Mouse (Mus musculus): ENCODE measurements around the gene Gm21992. TPM values are rescaled to one million over a fixed set of nuclear protein-coding genes. Genes with fewer than 3 reads are reported as not detected.

Gene Gm21992
- polyA plus RNA-seq (2016; fragmentation: Nextera tagmentation; extraction: Ambion mirVana), result 32.7 and 33.8 TPM in 2 replicates

GRCm38 (mm10) chr19:4811063-4811908 is at the start of gene Gm21992, which contains the start of gene Rbm14:
Gene Gm21992, minus strand, starts transcription at chr19:4811612.
Gene Rbm14, minus strand, starts transcription at chr19:4811634.
- Histone ChIP-seq H3K27me3 (ENCODE audit: low read depth, poor library complexity, severe bottlenecking) (no peaks in the 10 kb centered on the region), H3K4me1 (peaks cover 20% of the 10 kb centered on the region), H3K4me3 (peak within 1 kb of the TSS; percentile 91), H3K27ac (peak within 1 kb of the TSS; percentile 92), H3K36me3 (peaks cover 8% of the 10 kb centered on the region), H3K9me3 (replicated peaks) (no peaks in the 10 kb centered on the region; the same call in 1 of the 2 replicates)
- WGBS, result under 1% methylated on average over 83 of the region's 83 CpGs
- peak; percentile 97 for DNase-seq (ENCODE audit: low spot score)

- Histone ChIP-seq H3K4me3 (no peak overlapping the region), H3K36me3 (no peaks in the 10 kb centered on the region), H3K27me3 (ENCODE audit: low read depth, poor library complexity, severe bottlenecking) (peaks cover 15% of the 10 kb centered on the region; the same call in 1 of the 2 replicates), H3K27ac (no peak overlapping the region), H3K9me3 (replicated peaks) (no peaks in the 10 kb centered on the region), H3K4me1 (peaks cover 17% of the 10 kb centered on the region)
- 82% methylated on average over 6 of the region's 6 CpGs for WGBS
- DNase-seq (ENCODE audit: low spot score), result no peak
Measured at GRCm38 (mm10) chr19:4859081-4859480, 47.7 kb upstream of the Gm21992 start.

- Histone ChIP-seq H3K27ac (no peak overlapping the region), H3K27me3 (ENCODE audit: low read depth, poor library complexity, severe bottlenecking) (peaks cover 13% of the 10 kb centered on the region; the same call in 1 of the 2 replicates), H3K9me3 (replicated peaks) (no peaks in the 10 kb centered on the region), H3K36me3 (no peaks in the 10 kb centered on the region), H3K4me3 (peak overlapping the region; percentile 65), H3K4me1 (peaks cover 17% of the 10 kb centered on the region)
- no peak for DNase-seq (ENCODE audit: low spot score)
- 79% methylated on average over 4 of the region's 4 CpGs for WGBS
Measured at GRCm38 (mm10) chr19:4855951-4856350, 44.5 kb upstream of the Gm21992 start.

- Histone ChIP-seq H3K27me3 (ENCODE audit: low read depth, poor library complexity, severe bottlenecking) (peaks cover 13% of the 10 kb centered on the region; the same call in 1 of the 2 replicates), H3K4me1 (peaks cover 17% of the 10 kb centered on the region), H3K4me3 (peak overlapping the region; percentile 65), H3K9me3 (replicated peaks) (no peaks in the 10 kb centered on the region), H3K27ac (peak overlapping the region; percentile 66), H3K36me3 (no peaks in the 10 kb centered on the region)
- no peak for DNase-seq (ENCODE audit: low spot score)
- 3% methylated on average over 14 of the region's 14 CpGs for WGBS
Measured at GRCm38 (mm10) chr19:4855470-4855820, 44.0 kb upstream of the Gm21992 start.

- peaks cover 13% of the 10 kb centered on the region; the same call in 1 of the 2 replicates for H3K27me3 ChIP-seq (ENCODE audit: low read depth, poor library complexity, severe bottlenecking)
- no peaks in the 10 kb centered on the region for H3K36me3 ChIP-seq
- peak; percentile 84 for DNase-seq (ENCODE audit: low spot score)
- 4% methylated on average over 45 of the region's 45 CpGs for WGBS
- H3K4me3 ChIP-seq, result peak within 1 kb of the TSS; percentile 65
- no peaks in the 10 kb centered on the region for H3K9me3 ChIP-seq (replicated peaks)
- H3K27ac ChIP-seq, result peak within 1 kb of the TSS; percentile 66
- peaks cover 17% of the 10 kb centered on the region for H3K4me1 ChIP-seq
Measured at GRCm38 (mm10) chr19:4854552-4855469, 43.4 kb upstream of the Gm21992 start, which contains the start of gene Ctsf. Gene Ctsf, plus strand, starts transcription at chr19:4855130.

- whole genome bisulfite sequencing, result 57% methylated on average over 5 of the region's 5 CpGs
- Histone ChIP-seq H3K36me3 (no peaks in the 10 kb centered on the region), H3K27ac (no peak overlapping the region), H3K9me3 (replicated peaks) (no peaks in the 10 kb centered on the region), H3K4me3 (no peak overlapping the region), H3K27me3 (ENCODE audit: low read depth, poor library complexity, severe bottlenecking) (no peaks in the 10 kb centered on the region), H3K4me1 (peaks cover 10% of the 10 kb centered on the region)
- DNase-seq (ENCODE audit: low spot score), result no peak
Measured at GRCm38 (mm10) chr19:4850281-4850680, 38.9 kb upstream of the Gm21992 start.

GRCm38 (mm10) chr19:4849800-4850199 is 38.4 kb upstream of the Gm21992 start:
- H3K27me3 ChIP-seq (ENCODE audit: low read depth, poor library complexity, severe bottlenecking), result no peaks in the 10 kb centered on the region
- no peaks in the 10 kb centered on the region for H3K9me3 ChIP-seq (replicated peaks)
- H3K36me3 ChIP-seq, result no peaks in the 10 kb centered on the region
- H3K27ac ChIP-seq, result no peak overlapping the region
- WGBS, result 50% methylated on average over 4 of the region's 4 CpGs
- H3K4me1 ChIP-seq, result peaks cover 5% of the 10 kb centered on the region
- no peak overlapping the region for H3K4me3 ChIP-seq
- no peak for DNase-seq (ENCODE audit: low spot score)

GRCm38 (mm10) chr19:4847490-4847889 is 36.1 kb upstream of the Gm21992 start:
- 0 out of 2 replicates have a peak, but pooled peaks cover 1% of the 10 kb centered on the region for H3K27me3 ChIP-seq (ENCODE audit: low read depth, poor library complexity, severe bottlenecking)
- H3K27ac ChIP-seq, result no peak overlapping the region
- H3K9me3 ChIP-seq (replicated peaks), result no peaks in the 10 kb centered on the region
- H3K4me3 ChIP-seq, result no peak overlapping the region
- 42% methylated on average over 7 of the region's 7 CpGs for WGBS
- H3K4me1 ChIP-seq, result no peaks in the 10 kb centered on the region
- no peaks in the 10 kb centered on the region for H3K36me3 ChIP-seq
- no peak for DNase-seq (ENCODE audit: low spot score)

- WGBS, result 70% methylated on average over 2 of the region's 2 CpGs
- Histone ChIP-seq H3K27me3 (ENCODE audit: low read depth, poor library complexity, severe bottlenecking) (peaks cover 18% of the 10 kb centered on the region), H3K27ac (no peak overlapping the region), H3K36me3 (no peaks in the 10 kb centered on the region), H3K9me3 (replicated peaks) (no peaks in the 10 kb centered on the region), H3K4me3 (no peak overlapping the region), H3K4me1 (no peaks in the 10 kb centered on the region)
- no peak for DNase-seq (ENCODE audit: low spot score)
Measured at GRCm38 (mm10) chr19:4845846-4846245, 34.4 kb upstream of the Gm21992 start.

- H3K27ac ChIP-seq, result no peak overlapping the region
- no peak for DNase-seq (ENCODE audit: low spot score)
- WGBS, result 72% methylated on average over 2 of the region's 2 CpGs
- H3K4me1 ChIP-seq, result peaks cover 17% of the 10 kb centered on the region
- H3K4me3 ChIP-seq, result no peak overlapping the region
- H3K9me3 ChIP-seq (replicated peaks), result no peaks in the 10 kb centered on the region
- no peaks in the 10 kb centered on the region for H3K36me3 ChIP-seq
- H3K27me3 ChIP-seq (ENCODE audit: low read depth, poor library complexity, severe bottlenecking), result peaks cover 34% of the 10 kb centered on the region
Measured at GRCm38 (mm10) chr19:4842611-4843010, 31.2 kb upstream of the Gm21992 start.

GRCm38 (mm10) chr19:4840848-4841247 is 29.4 kb upstream of the Gm21992 start:
- Histone ChIP-seq H3K27ac (no peak overlapping the region), H3K4me1 (peaks cover 17% of the 10 kb centered on the region), H3K27me3 (ENCODE audit: low read depth, poor library complexity, severe bottlenecking) (peaks cover 34% of the 10 kb centered on the region), H3K4me3 (no peak overlapping the region), H3K36me3 (no peaks in the 10 kb centered on the region; the same call in 1 of the 2 replicates), H3K9me3 (replicated peaks) (no peaks in the 10 kb centered on the region)
- no peak for DNase-seq (ENCODE audit: low spot score)
- 86% methylated on average over 9 of the region's 9 CpGs for WGBS

- under 1% methylated on average over 25 of the region's 25 CpGs for WGBS
- Histone ChIP-seq H3K9me3 (replicated peaks) (no peaks in the 10 kb centered on the region), H3K4me3 (peak within 1 kb of the TSS; percentile 72), H3K36me3 (peaks cover 5% of the 10 kb centered on the region), H3K4me1 (peaks cover 17% of the 10 kb centered on the region), H3K27me3 (ENCODE audit: low read depth, poor library complexity, severe bottlenecking) (peaks cover 34% of the 10 kb centered on the region), H3K27ac (peak within 1 kb of the TSS; percentile 86)
- DNase-seq (ENCODE audit: low spot score), result peak; percentile 97
Measured at GRCm38 (mm10) chr19:4839149-4839548, 27.7 kb upstream of the Gm21992 start, which contains the start of the genes Ccs and Ccdc87. Gene Ccs, minus strand, starts transcription at chr19:4839332. Gene Ccdc87, plus strand, starts transcription at chr19:4839366.
